Mouse (Mus musculus): ENCODE results near the gene Gm47985. TPM values are rescaled to one million over a fixed set of nuclear protein-coding genes. Genes with fewer than 3 reads are reported as not detected.

The Gm47985 gene
- total and polyA plus RNA-seq, 3 experiments: not detected

DNA sequence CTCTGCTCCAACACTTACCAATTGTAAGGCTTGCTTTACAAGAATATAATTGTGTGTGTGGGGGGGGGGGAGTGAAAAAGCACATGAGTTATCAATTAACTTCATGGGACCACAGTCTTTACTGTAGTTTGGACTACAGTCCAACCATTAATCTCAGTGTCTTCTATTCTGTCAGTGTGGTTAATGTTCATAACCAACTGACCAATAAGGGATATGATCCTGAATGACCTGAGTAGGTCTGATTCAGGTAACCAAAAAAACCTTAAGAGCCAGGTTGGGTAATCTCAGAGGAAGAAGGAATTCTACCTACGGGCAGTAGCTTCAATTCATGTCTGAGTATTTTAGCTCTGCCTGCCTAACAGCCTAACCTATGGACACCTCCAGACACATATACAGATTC lies 42.2 kb downstream of the Gm47985 start:
- Histone ChIP-seq H3K9me3 (replicated peaks; ENCODE audit: low read length) (no peaks in the 10 kb centered on the region), H3K27ac (ENCODE audit: insufficient read depth, low read depth) (no peak overlapping the region), H3K79me2 (replicated peaks; ENCODE audit: control insufficient read depth, extremely low read depth, insufficient read depth, poor library complexity, severe bottlenecking) (no peaks in the 10 kb centered on the region), H3K36me3 (replicated peaks in 1 of 2; ENCODE audit: control insufficient read depth in 1 of 2, insufficient read depth in 1 of 2, low read length in 1 of 2) (no peaks in the 10 kb centered on the region), H3K4me2 (ENCODE audit: insufficient read depth, low read depth, poor library complexity, severe bottlenecking) (no peak overlapping the region), H3K9ac (ENCODE audit: insufficient read depth, low read depth) (no peak overlapping the region), H3K4me1 (ENCODE audit: control insufficient read depth in 1 of 2, insufficient read depth in 2 of 2) (peaks cover 0 to 25% of the 10 kb centered on the region in 2 experiments; a peak in 2 of 4 replicates), H3K27me3 (replicated peaks) (no peaks in the 10 kb centered on the region), H3K4me3 (replicated peaks in 1 of 3; ENCODE audit: low read depth in 2 of 3, low read length in 2 of 3, poor library complexity in 1 of 3) (no peak overlapping the region)
- dilution Hi-C loops (cut with MboI; ENCODE audit: extremely low pct_ligation_motif_present, extremely low pct_unique_long_range_greater_than_20kb, low sequenced_read_pairs): no loop called here
- DNase-seq (ENCODE audit: extremely low read depth): no peak
- TF ChIP-seq USF1 (IDR thresholded peaks at IDR 0.05; ENCODE audit: low read depth, low read length) (no peak), POLR2A (IDR thresholded peaks at IDR 0.05; ENCODE audit: low read depth, low read length) (no peak), IRF4 (IDR thresholded peaks at IDR 0.05; ENCODE audit: low read depth, low read length) (no peak), MAFK (IDR thresholded peaks at IDR 0.05; ENCODE audit: insufficient replicate concordance, low read length) (no peak), NRF1 (IDR thresholded peaks at IDR 0.05; ENCODE audit: low read depth, low read length) (no peak), ZMIZ1 (IDR thresholded peaks at IDR 0.05; ENCODE audit: low read depth, low read length) (no peak), KAT2A (IDR thresholded peaks at IDR 0.05; ENCODE audit: insufficient replicate concordance, low read length) (no peak), MAX (IDR thresholded peaks at IDR 0.05; ENCODE audit: low read length) (no peak)
- in situ Hi-C loops (cut with MboI; ENCODE audit: low pct_ligation_motif_present, low pct_unique_long_range_greater_than_20kb, low sequenced_read_pairs): no loop called here

- Histone ChIP-seq H3K4me3 (replicated peaks in 1 of 3; ENCODE audit: low read depth in 2 of 3, low read length in 2 of 3, poor library complexity in 1 of 3) (no peak overlapping the region), H3K4me1 (ENCODE audit: control insufficient read depth in 1 of 2, insufficient read depth in 2 of 2) (peaks cover 0 to 16% of the 10 kb centered on the region in 2 experiments; a peak in 2 of 4 replicates), H3K9me3 (replicated peaks; ENCODE audit: low read length) (no peaks in the 10 kb centered on the region), H3K4me2 (ENCODE audit: insufficient read depth, low read depth, poor library complexity, severe bottlenecking) (no peak overlapping the region), H3K36me3 (replicated peaks in 1 of 2; ENCODE audit: control insufficient read depth in 1 of 2, insufficient read depth in 1 of 2, low read length in 1 of 2) (no peaks in the 10 kb centered on the region), H3K9ac (ENCODE audit: insufficient read depth, low read depth) (no peak overlapping the region), H3K79me2 (replicated peaks; ENCODE audit: control insufficient read depth, extremely low read depth, insufficient read depth, poor library complexity, severe bottlenecking) (no peaks in the 10 kb centered on the region), H3K27me3 (replicated peaks) (no peaks in the 10 kb centered on the region), H3K27ac (ENCODE audit: insufficient read depth, low read depth) (no peak overlapping the region)
- no peak for DNase-seq (ENCODE audit: extremely low read depth)
- TF ChIP-seq ZKSCAN1 (IDR thresholded peaks at IDR 0.05; ENCODE audit: borderline replicate concordance, low read depth, low read length): no peak
- TF ChIP-seq CTCF (conservative IDR thresholded peaks at IDR 0.05 in 1 of 2, IDR thresholded peaks at IDR 0.05 in 1 of 2; ENCODE audit: low read depth in 2 of 2, low read length in 2 of 2): no peak
- TF ChIP-seq KAT2A (IDR thresholded peaks at IDR 0.05; ENCODE audit: insufficient replicate concordance, low read length): no peak
- TF ChIP-seq TCF12 (IDR thresholded peaks at IDR 0.05; ENCODE audit: low read depth, low read length): no peak
- TF ChIP-seq MAZ (IDR thresholded peaks at IDR 0.05; ENCODE audit: low read depth, low read length): no peak
- no peak for TF ChIP-seq SIN3A (IDR thresholded peaks at IDR 0.05; ENCODE audit: low read length)
- no peak for TF ChIP-seq RAD21 (IDR thresholded peaks at IDR 0.05; ENCODE audit: low read depth, low read length)
- TF ChIP-seq MAX (IDR thresholded peaks at IDR 0.05; ENCODE audit: low read length): no peak
- no peak for TF ChIP-seq JUND (conservative IDR thresholded peaks at IDR 0.05; ENCODE audit: low read depth, low read length)
- dilution Hi-C loops (cut with MboI; ENCODE audit: extremely low pct_ligation_motif_present, extremely low pct_unique_long_range_greater_than_20kb, low sequenced_read_pairs): no loop called here
- in situ Hi-C loops (cut with MboI; ENCODE audit: low pct_ligation_motif_present, low pct_unique_long_range_greater_than_20kb, low sequenced_read_pairs): no loop called here
These were observed 45.2 kb downstream of the Gm47985 start for GRCm38 (mm10) chr1:151227506-151227905.
